Mouse (Mus musculus) forebrain, embryonic 14.5 days (tissue): Measurements from ENCODE around the gene Dus2. TPM values are rescaled to one million over a fixed set of nuclear protein-coding genes. Genes with fewer than 3 reads are reported as not detected.

Experiments used
- ATAC-seq: fragments of 200-750 bp; cut with Nextera tagmentation; 2 replicates; pipeline ENCODE4 v1.8.0; 2017; ENCODE audit warnings: mild to moderate bottlenecking, moderate library complexity
- DNase-seq: peaks from one replicate; pipeline ENCODE4 v3.0.0-alpha.2; 2015; ENCODE audit warnings: low spot score
- H3K27ac ChIP-seq: fragments of 300-500 bp; sonication (generic); 2 replicates; pipeline ENCODE4 v1.5.1; 2014; ENCODE audit warnings: low read depth, mild to moderate bottlenecking, control low read depth, low read length, moderate library complexity
- H3K27me3 ChIP-seq: fragments of 300-500 bp; sonication (generic); replicated peaks from 2 replicates; pipeline ENCODE4 v1.6.1; 2014; ENCODE audit warnings: low read length, control low read depth, mixed read lengths; ENCODE audit not compliant: control insufficient read depth, insufficient read depth
- H3K36me3 ChIP-seq: fragments of 300-500 bp; sonication (generic); 2 replicates; pipeline ENCODE4 v1.6.1; 2014; ENCODE audit warnings: low read length, control low read depth; ENCODE audit not compliant: control insufficient read depth, insufficient read depth
- H3K4me1 ChIP-seq: fragments of 300-500 bp; sonication (generic); 2 replicates; pipeline ENCODE4 v1.6.1; 2014; ENCODE audit warnings: antibody characterized with exemption, low read length, control low read depth; ENCODE audit not compliant: control insufficient read depth, insufficient read depth
- H3K4me2 ChIP-seq: fragments of 300-500 bp; sonication (generic); 2 replicates; pipeline ENCODE4 v1.6.1; 2014; ENCODE audit warnings: mild to moderate bottlenecking, control low read depth, low read length
- H3K4me3 ChIP-seq: fragments of 300-500 bp; sonication (generic); 2 replicates; pipeline ENCODE4 v1.5.1; 2014; ENCODE audit warnings: low read depth, low read length, control low read depth
- H3K9ac ChIP-seq: fragments of 300-500 bp; sonication (generic); 2 replicates; pipeline ENCODE4 v1.6.1; 2014; ENCODE audit warnings: mild to moderate bottlenecking, low read length, control low read depth, moderate library complexity
- H3K9me3 ChIP-seq: fragments of 300-500 bp; sonication (generic); replicated peaks from 2 replicates; pipeline ENCODE4 v1.6.1; 2016; ENCODE audit warnings: low read length, control low read depth, mixed read lengths; ENCODE audit not compliant: control insufficient read depth
- WGBS: fragments of 180-500 bp; shearing (Covaris S2); extraction: QIAGEN DNeasy Blood & Tissue Kit; methylation state at CpG from one replicate; pipeline ENCODE4 v1.1.7; 2014; 5-methylcytosine and 5-hydroxymethylcytosine counted together
- polyA plus RNA-seq: library from polyadenylated mRNA; unstranded; fragments of >200 nt; fragmentation: Nextera tagmentation; extraction: Ambion mirVana; gene quantifications from 2 replicates; pipeline ENCODE4 v1.2.1, GENCODE M21; 2014

The Dus2 gene
- polyA plus RNA-seq, 1 experiment from 2014 or later, result 18.4 TPM

DNA sequence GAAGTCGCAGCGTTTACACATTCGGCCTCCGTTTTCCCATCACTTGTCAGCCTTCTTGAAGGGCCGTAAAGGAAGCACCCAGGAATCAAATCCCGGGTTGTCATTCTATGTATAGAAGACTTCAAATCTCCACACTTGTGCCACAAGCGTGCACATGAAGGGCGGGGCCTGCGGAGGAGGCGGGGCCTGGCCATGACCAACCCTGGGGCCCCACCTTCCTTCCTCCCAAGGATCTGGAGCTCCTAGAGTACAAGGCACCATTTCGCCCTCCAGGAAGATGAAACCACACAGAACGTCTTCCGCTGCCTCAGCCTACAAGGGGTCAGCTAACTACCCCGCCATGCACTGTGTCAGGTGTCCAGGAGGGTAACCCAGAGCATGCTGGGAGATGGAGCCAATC, 30.0 kb upstream of the Dus2 start:
- H3K27ac ChIP-seq, result no peak overlapping the region
- no peak for ATAC-seq
- H3K9ac ChIP-seq, result no peak overlapping the region
- H3K4me3 ChIP-seq, result no peak overlapping the region
- WGBS, result 76% methylated on average over 14 of the region's 14 CpGs
- peaks cover 4% of the 10 kb centered on the region; the same call in 1 of the 2 replicates for H3K27me3 ChIP-seq
- no peak for DNase-seq
- no peak overlapping the region for H3K4me2 ChIP-seq
- no peaks in the 10 kb centered on the region for H3K4me1 ChIP-seq
- H3K9me3 ChIP-seq, result no peaks in the 10 kb centered on the region
- no peaks in the 10 kb centered on the region for H3K36me3 ChIP-seq

DNA sequence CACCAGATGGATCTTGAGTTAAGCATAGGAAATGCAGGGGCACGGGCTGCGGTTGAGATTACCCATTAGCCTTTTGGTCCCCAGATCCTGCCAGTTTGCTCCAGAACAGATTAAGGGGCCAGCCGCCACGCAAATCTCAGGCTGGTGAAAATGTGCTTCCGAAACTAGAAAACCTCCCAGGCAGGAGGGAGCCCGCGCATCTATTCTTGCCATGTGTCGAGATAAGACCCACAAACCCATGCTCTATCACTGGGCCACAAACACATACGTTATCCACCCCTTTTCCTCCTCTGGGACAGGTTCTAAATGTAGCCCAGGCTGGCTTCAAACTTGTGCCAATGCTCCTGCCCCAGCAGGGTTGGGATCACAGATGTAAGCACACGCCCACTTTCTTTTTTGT, 29.6 kb upstream of the Dus2 start:
- 90% methylated on average over 10 of the region's 10 CpGs for WGBS
- Histone ChIP-seq H3K4me3 (no peak overlapping the region), H3K4me1 (no peaks in the 10 kb centered on the region), H3K9ac (no peak overlapping the region), H3K4me2 (no peak overlapping the region), H3K27ac (no peak overlapping the region), H3K9me3 (no peaks in the 10 kb centered on the region), H3K36me3 (no peaks in the 10 kb centered on the region), H3K27me3 (peaks cover 6% of the 10 kb centered on the region; the same call in 1 of the 2 replicates)
- ATAC-seq (no peak), DNase-seq (no peak)

DNA sequence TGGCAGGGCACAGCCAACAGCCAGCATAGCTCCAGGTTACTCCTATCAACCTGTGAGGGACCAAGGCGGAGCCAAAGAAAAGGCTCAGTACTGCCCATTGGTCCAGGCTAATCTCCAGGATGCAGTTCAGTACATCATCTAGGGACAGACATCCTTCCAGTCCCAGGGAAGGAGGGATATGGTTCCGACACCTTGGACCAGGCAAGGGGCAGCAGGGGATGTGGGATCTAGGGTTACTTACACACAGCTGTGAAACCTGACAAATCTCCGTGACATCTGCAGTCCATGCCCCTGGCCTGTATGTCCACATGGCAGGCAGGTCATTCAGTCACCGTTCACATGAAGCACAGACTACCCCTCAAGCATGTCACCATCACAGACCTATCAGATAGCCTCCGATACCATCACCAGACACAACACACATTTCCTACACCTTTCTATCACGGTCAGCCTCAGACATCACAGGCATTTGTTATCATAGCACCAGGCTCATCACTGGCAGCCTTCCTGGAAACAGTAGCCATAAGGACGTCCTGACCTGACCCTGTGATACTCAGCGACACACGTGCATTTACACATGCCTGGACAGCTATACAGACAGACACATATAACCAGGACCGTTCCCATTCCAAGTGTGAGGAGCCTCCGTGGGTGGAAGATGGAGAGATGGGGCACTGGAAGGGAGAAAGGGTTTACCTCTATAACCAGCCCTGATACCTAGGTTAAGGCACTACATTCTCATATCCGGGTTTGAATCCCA, 26.5 kb upstream of the Dus2 start:
- Histone ChIP-seq H3K27me3 (peaks cover 12% of the 10 kb centered on the region), H3K4me1 (no peaks in the 10 kb centered on the region), H3K4me3 (no peak overlapping the region; the same call in 1 of the 2 replicates), H3K9me3 (no peaks in the 10 kb centered on the region), H3K36me3 (no peaks in the 10 kb centered on the region), H3K4me2 (peak overlapping the region; percentile 63), H3K9ac (no peak overlapping the region), H3K27ac (no peak overlapping the region)
- DNase-seq (no peak), ATAC-seq (no peak)
- 72% methylated on average over 12 of the region's 12 CpGs for WGBS

DNA sequence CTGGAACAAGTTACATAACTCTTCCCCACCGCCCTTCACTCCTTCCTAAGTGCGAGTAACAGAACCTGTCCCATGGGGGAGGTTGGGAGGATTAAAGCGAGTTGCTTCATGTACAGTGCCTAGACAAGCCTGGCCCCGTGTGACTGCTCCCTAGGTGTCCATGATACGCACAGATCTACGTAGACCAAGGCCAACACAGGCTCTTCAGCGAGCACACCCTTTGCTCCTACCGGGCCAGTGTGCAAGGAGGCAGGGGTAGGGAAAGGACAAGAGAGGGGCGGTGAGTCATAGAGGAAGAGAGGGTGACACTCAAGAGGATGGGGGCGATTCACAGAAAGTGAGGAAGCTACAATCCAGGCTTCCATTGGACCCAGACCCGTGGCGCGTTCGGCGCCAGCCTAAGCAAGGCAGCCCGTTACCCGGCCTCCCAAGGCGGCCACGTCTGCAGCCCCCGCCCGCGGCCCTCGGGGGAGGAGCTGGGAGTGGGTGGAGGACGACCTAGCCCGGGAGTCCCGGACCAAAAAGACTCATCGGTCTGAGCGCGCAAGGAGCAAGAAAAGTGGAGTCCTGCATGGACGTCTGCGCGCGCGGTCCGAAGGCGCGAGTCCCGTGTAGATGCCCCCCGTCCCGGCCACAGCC, 25.8 kb upstream of the Dus2 start:
- H3K27ac ChIP-seq, result no peak overlapping the region
- peak overlapping the region; percentile 44 for H3K4me3 ChIP-seq
- H3K27me3 ChIP-seq, result peaks cover 12% of the 10 kb centered on the region
- ATAC-seq (peak; percentile 82), DNase-seq (peak; percentile 16)
- WGBS, result 3% methylated on average over 39 of the region's 40 CpGs
- H3K4me2 ChIP-seq, result peak overlapping the region; percentile 63
- no peaks in the 10 kb centered on the region for H3K36me3 ChIP-seq
- peak overlapping the region; percentile 55 for H3K9ac ChIP-seq
- no peaks in the 10 kb centered on the region for H3K4me1 ChIP-seq
- no peaks in the 10 kb centered on the region for H3K9me3 ChIP-seq

DNA sequence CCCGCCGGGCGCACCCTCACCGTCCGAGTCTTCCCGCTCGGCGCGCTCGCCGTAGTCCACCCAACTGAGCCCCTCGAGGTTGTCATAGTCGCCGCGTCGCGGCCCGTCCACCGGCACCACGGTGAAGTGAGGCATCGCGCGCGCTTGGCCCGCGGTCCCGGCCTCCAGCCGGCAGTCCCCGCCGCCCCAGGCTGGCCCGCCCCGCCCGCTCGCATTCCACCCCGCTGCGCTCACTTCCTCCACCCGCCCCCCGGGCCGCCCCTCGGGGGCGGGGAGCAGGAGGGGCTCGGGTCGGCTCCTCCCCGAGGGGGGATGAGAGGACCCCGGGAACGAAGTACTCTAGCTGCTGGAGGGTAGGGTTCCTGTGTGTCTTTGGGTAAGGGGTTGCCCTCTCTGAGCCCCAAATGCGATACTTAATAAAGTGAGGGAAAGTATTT, 25.2 kb upstream of the Dus2 start, which contains the start of gene Slc12a4:
TSS of gene Slc12a4 (minus strand) at position 193 of the 437 bp plus-strand sequence.
- no peaks in the 10 kb centered on the region for H3K9me3 ChIP-seq
- H3K4me1 ChIP-seq, result no peaks in the 10 kb centered on the region
- peak within 1 kb of the TSS; percentile 44 for H3K4me3 ChIP-seq
- DNase-seq (peak; percentile 70), ATAC-seq (peak; percentile 90)
- H3K27ac ChIP-seq, result no peak within 1 kb of the TSS
- H3K4me2 ChIP-seq, result peak within 1 kb of the TSS; percentile 63
- peaks cover 12% of the 10 kb centered on the region for H3K27me3 ChIP-seq
- peak within 1 kb of the TSS; percentile 55 for H3K9ac ChIP-seq
- H3K36me3 ChIP-seq, result no peaks in the 10 kb centered on the region
- WGBS, result under 1% methylated on average over 47 of the region's 47 CpGs

DNA sequence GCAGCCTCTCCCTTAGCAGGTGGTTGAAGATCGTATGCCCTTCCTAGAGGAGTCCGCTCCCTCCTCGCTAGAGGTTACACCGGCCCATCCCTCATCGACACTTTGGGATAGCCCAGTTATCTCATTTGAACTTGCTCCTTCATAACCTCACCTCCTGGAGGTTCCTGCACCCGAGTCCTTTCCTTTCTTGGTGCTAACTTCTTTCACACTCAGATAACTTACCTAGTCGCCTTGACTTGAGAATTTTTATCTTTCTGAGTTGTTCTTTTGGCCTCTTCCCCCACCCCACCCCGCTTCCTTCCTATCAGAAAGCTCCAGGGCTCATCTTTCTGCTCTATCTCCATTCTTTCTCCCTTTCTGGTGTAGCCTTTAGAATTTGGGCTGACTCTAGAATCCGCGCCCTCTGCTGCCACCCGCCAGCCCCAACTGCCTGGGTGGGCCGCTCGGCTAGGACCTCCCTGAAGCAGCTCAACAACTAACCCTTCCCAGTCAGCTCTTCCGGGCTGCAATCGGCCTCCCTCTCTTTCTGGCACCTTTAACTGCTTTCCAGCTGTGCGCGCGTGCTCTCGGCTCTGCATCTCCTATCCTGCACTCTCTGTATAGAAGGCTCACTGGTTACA, 24.3 kb upstream of the Dus2 start:
- H3K27me3 ChIP-seq, result peaks cover 12% of the 10 kb centered on the region
- H3K27ac ChIP-seq, result no peak overlapping the region
- no peak overlapping the region for H3K4me3 ChIP-seq
- no peaks in the 10 kb centered on the region for H3K9me3 ChIP-seq
- no peak overlapping the region; the same call in 1 of the 2 replicates for H3K4me2 ChIP-seq
- ATAC-seq, result no peak
- DNase-seq, result no peak
- WGBS, result 8% methylated on average over 19 of the region's 19 CpGs
- no peaks in the 10 kb centered on the region for H3K4me1 ChIP-seq
- no peaks in the 10 kb centered on the region for H3K36me3 ChIP-seq
- no peak overlapping the region for H3K9ac ChIP-seq

DNA sequence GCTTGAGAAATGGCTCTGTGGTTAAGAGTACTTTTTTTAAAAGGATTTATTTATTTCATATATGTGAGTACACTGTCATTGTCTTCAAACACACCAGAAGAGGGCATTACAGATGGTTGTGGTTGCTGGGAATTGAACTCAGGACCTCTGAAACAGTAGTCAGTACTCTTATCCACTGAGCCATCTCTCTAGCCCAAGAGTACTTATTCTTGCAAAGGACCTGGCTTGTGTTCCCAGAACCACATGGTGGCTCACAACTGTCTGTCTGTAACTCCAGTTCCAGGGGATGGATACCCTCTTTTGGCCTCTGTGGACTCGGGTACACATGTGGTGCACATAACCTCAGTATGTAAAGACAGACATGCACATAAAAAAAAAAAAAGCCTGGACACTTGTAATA, 21.8 kb upstream of the Dus2 start:
- Histone ChIP-seq H3K4me2 (no peak overlapping the region), H3K9ac (no peak overlapping the region), H3K4me1 (no peaks in the 10 kb centered on the region), H3K27me3 (peaks cover 12% of the 10 kb centered on the region), H3K4me3 (no peak overlapping the region), H3K9me3 (no peaks in the 10 kb centered on the region), H3K36me3 (no peaks in the 10 kb centered on the region), H3K27ac (no peak overlapping the region)
- ATAC-seq (no peak), DNase-seq (no peak)
- WGBS, result 89% methylated on average over 1 of the region's 1 CpGs

DNA sequence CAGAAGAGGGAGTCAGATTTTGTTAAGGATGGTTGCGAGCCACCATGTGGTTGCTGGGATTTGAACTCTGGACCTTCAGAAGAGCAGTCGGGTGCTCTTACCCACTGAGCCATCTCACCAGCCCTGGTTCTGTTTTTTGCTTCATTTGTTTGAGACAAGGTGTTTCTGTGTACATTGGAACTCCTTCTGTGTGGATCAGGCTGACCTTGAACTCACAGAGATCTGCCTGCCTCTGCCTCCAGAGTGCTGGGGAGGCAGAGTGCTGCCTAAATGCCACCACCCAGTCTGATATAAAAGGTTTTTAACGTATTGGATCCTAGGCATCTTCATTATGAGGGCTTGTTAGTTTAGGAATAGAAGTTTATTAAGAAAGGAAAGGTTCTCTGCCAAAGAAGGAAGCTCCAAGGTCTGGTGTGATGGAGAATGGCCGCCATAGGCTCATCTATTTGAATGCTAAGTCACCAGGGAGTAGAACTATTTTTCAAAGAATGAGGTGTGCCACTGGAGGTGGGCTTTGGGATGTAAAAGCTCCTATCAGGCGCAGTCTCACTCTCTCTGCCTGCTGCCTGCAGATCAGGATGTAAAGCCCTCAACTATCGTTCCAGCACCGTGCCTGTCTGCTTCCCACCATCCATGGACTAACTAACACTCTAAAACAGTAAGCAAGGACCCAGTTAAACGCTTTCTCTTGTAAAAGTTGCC, 20.0 kb upstream of the Dus2 start:
- Histone ChIP-seq H3K4me1 (no peaks in the 10 kb centered on the region), H3K36me3 (no peaks in the 10 kb centered on the region), H3K9ac (no peak overlapping the region), H3K4me3 (no peak overlapping the region), H3K9me3 (no peaks in the 10 kb centered on the region), H3K27me3 (peaks cover 8% of the 10 kb centered on the region), H3K4me2 (no peak overlapping the region), H3K27ac (no peak overlapping the region)
- 73% methylated on average over 8 of the region's 8 CpGs for WGBS
- DNase-seq (no peak), ATAC-seq (no peak)
